In genomic region chr5:148387820-148388219, GRCm38 (mm10) we compare ENCODE assay signal across 13 mouse cellular contexts. TPM values are rescaled to one million over a fixed set of nuclear protein-coding genes. Genes with fewer than 3 reads are reported as not detected.
A peak's percentile ranks its signal among the peaks of the same experiment; 100 is the strongest.
DNase-seq lines count a peak whose midpoint lies in the region; ATAC-seq and TF ChIP-seq lines count a peak whose summit lies in the region.
"Had no signal": no experiment of that assay in that cellular context is flagged by ENCODE, and none has a peak within 500 bp of the region (broad histone marks: within the 10 kb centered on the region; RNA-seq: fewer than 3 reads in every experiment).

No protein-coding gene starts in this region.

- H3K36me3 ChIP-seq in kidney, postnatal 0 days (ENCODE audit: insufficient read depth, low read length): no peaks in the 10 kb centered on the region
- H3K36me3 ChIP-seq in kidney, embryonic 16.5 days (ENCODE audit: insufficient read depth, low read length): no peaks in the 10 kb centered on the region
- peaks cover 2% of the 10 kb centered on the region; the same call in 1 of the 2 replicates for H3K36me3 ChIP-seq in ES-E14 (ENCODE audit: control insufficient read depth, insufficient read depth, low read length, poor library complexity, severe bottlenecking)
- peaks cover 4% of the 10 kb centered on the region for H3K36me3 ChIP-seq in liver, embryonic 14.5 days (replicated peaks; ENCODE audit: control insufficient read depth, insufficient read depth, low read depth)
- H3K36me3 ChIP-seq in hindbrain, embryonic 13.5 days: no peaks in the 10 kb centered on the region

- no peaks in the 10 kb centered on the region for H3K9me3 ChIP-seq in kidney, postnatal 0 days (replicated peaks; ENCODE audit: low read length)
- H3K9me3 ChIP-seq in kidney, embryonic 16.5 days (ENCODE audit: low read length): 0 out of 2 replicates have a peak, but pooled peaks cover 2% of the 10 kb centered on the region
- no peaks in the 10 kb centered on the region for H3K9me3 ChIP-seq in ES-E14 (ENCODE audit: control insufficient read depth, insufficient read depth, low read depth, low read length)
- no peaks in the 10 kb centered on the region for H3K9me3 ChIP-seq in liver, embryonic 14.5 days (ENCODE audit: control insufficient read depth, low read length)
- H3K9me3 ChIP-seq in hindbrain, embryonic 13.5 days: no peaks in the 10 kb centered on the region
- H3K9me3 ChIP-seq: heart, embryonic 15.5 days had no signal

- H3K27me3 ChIP-seq in kidney, postnatal 0 days (ENCODE audit: insufficient read depth, low read length): no peaks in the 10 kb centered on the region
- no peaks in the 10 kb centered on the region for H3K27me3 ChIP-seq in kidney, embryonic 16.5 days (ENCODE audit: insufficient read depth, low read length)
- H3K27me3 ChIP-seq in liver, embryonic 14.5 days (ENCODE audit: control insufficient read depth, insufficient read depth, low read length): no peaks in the 10 kb centered on the region
- H3K27me3 ChIP-seq in hindbrain, embryonic 13.5 days: no peaks in the 10 kb centered on the region
- H3K27me3 ChIP-seq: heart, embryonic 15.5 days had no signal

- no peak overlapping the region; the same call in 1 of the 2 replicates for H3K27ac ChIP-seq in kidney, postnatal 0 days
- H3K27ac ChIP-seq in kidney, embryonic 16.5 days (ENCODE audit: low read length): no peak overlapping the region
- H3K27ac ChIP-seq in ES-E14 (ENCODE audit: insufficient read depth, low read depth, low read length, poor library complexity, severe bottlenecking): no peak overlapping the region
- no peak overlapping the region for H3K27ac ChIP-seq in liver, embryonic 14.5 days
- H3K27ac ChIP-seq in hindbrain, embryonic 13.5 days: no peak overlapping the region
- H3K27ac ChIP-seq: heart, embryonic 15.5 days had no signal

- in situ Hi-C loops in ES-E14 (cut with MboI; ENCODE audit: low sequenced_read_pairs in 2 of 2, unreplicated experiment in 2 of 2): no loop called here

- WGBS in kidney, postnatal 0 days: 94% methylated on average over 2 of the region's 2 CpGs
- WGBS in kidney, embryonic 16.5 days: 94% methylated on average over 2 of the region's 2 CpGs
- 83% methylated on average over 2 of the region's 2 CpGs for WGBS in liver, embryonic 14.5 days (ENCODE audit: insufficient replicate concordance)
- WGBS in hindbrain, embryonic 13.5 days: 100% methylated on average over 2 of the region's 2 CpGs

- H3K4me3 ChIP-seq in kidney, postnatal 0 days (replicated peaks; ENCODE audit: low read depth, low read length): no peak overlapping the region
- no peak overlapping the region for H3K4me3 ChIP-seq in kidney, embryonic 16.5 days (ENCODE audit: low read length)
- H3K4me3 ChIP-seq in ES-E14 (ENCODE audit: insufficient read depth in 1 of 2, low read depth in 1 of 2, low read length in 2 of 2, poor library complexity in 1 of 2, severe bottlenecking in 1 of 2): no peak overlapping the region
- no peak overlapping the region for H3K4me3 ChIP-seq in liver, embryonic 14.5 days (ENCODE audit: insufficient read depth in 1 of 2, low read depth in 2 of 2, low read length in 2 of 2)
- no peak overlapping the region for H3K4me3 ChIP-seq in hindbrain, embryonic 13.5 days
- H3K4me3 ChIP-seq: heart, embryonic 15.5 days; myocyte had no signal

- H3K9ac ChIP-seq in kidney, postnatal 0 days (ENCODE audit: low read depth, low read length): no peak overlapping the region
- H3K9ac ChIP-seq in kidney, embryonic 16.5 days (replicated peaks; ENCODE audit: low read length): no peak overlapping the region
- no peak overlapping the region for H3K9ac ChIP-seq in ES-E14 (ENCODE audit: insufficient read depth, low read depth, low read length, poor library complexity, severe bottlenecking)
- H3K9ac ChIP-seq in liver, embryonic 14.5 days (replicated peaks): no peak overlapping the region
- H3K9ac ChIP-seq in hindbrain, embryonic 13.5 days: no peak overlapping the region
- H3K9ac ChIP-seq: forebrain, postnatal 0 days; heart, embryonic 15.5 days had no signal

- no peak for DNase-seq in kidney, postnatal 0 days (ENCODE audit: low spot score)
- DNase-seq in CD4-positive helper T cell, adult 2 months (ENCODE audit: low read depth, low spot score): peak; percentile 55
- DNase-seq in ES-E14 (ENCODE audit: low read depth, low spot score): no peak
- DNase-seq in liver, embryonic 14.5 days (ENCODE audit: low read depth in 3 of 3, low spot score in 3 of 3): no peak
- no peak for DNase-seq in neural tube, embryonic 10.5 days (ENCODE audit: extremely low spot score, low spot score)
- no peak for DNase-seq in urinary bladder, postnatal 10 days (ENCODE audit: low spot score)
- DNase-seq: forebrain, postnatal 0 days; kidney, adult 8-10 months; layer of hippocampus, postnatal 36 days had no signal

- no peak for TF ChIP-seq EP300 in liver, embryonic 14.5 days (IDR thresholded peaks at IDR 0.05; ENCODE audit: low read depth)

- TF ChIP-seq CTCF in kidney, postnatal 0 days (IDR thresholded peaks at IDR 0.05; ENCODE audit: low read depth): peak; percentile 31; the same call in 1 of the 2 replicates
- TF ChIP-seq CTCF in liver, embryonic 14.5 days (IDR thresholded peaks at IDR 0.05; ENCODE audit: low read depth): peak; percentile 76

- H3K4me1 ChIP-seq in kidney, postnatal 0 days (replicated peaks; ENCODE audit: insufficient read depth, low read length): peaks cover 15% of the 10 kb centered on the region
- peaks cover 19% of the 10 kb centered on the region for H3K4me1 ChIP-seq in kidney, embryonic 16.5 days (ENCODE audit: insufficient read depth, low read length)
- peaks cover 6 to 10% of the 10 kb centered on the region in 2 experiments; a peak in 3 of 4 replicates for H3K4me1 ChIP-seq in ES-E14 (ENCODE audit: control insufficient read depth in 2 of 2, insufficient read depth in 2 of 2, low read length in 2 of 2, poor library complexity in 1 of 2)
- H3K4me1 ChIP-seq in liver, embryonic 14.5 days (replicated peaks; ENCODE audit: control insufficient read depth in 2 of 2, insufficient read depth in 2 of 2, low read length in 1 of 2): peaks cover 19 to 20% of the 10 kb centered on the region in 2 experiments
- peaks cover 19% of the 10 kb centered on the region for H3K4me1 ChIP-seq in hindbrain, embryonic 13.5 days (replicated peaks)

- H3K4me2 ChIP-seq in kidney, postnatal 0 days (ENCODE audit: low read length): no peak overlapping the region
- H3K4me2 ChIP-seq in kidney, embryonic 16.5 days (replicated peaks; ENCODE audit: low read depth, low read length): no peak overlapping the region
- no peak overlapping the region for H3K4me2 ChIP-seq in liver, embryonic 14.5 days (ENCODE audit: low read depth)
- H3K4me2 ChIP-seq in hindbrain, embryonic 13.5 days: no peak overlapping the region
- H3K4me2 ChIP-seq: heart, embryonic 15.5 days had no signal

- no peak for ATAC-seq in kidney, postnatal 0 days (replicated peaks; ENCODE audit: low FRiP score, low read depth)
- ATAC-seq in kidney, embryonic 16.5 days (ENCODE audit: low FRiP score, low TSS enrichment): no peak
- ATAC-seq in liver, embryonic 14.5 days (ENCODE audit: insufficient read depth): no peak
- no peak for ATAC-seq in hindbrain, embryonic 13.5 days (ENCODE audit: low FRiP score)
- ATAC-seq: forebrain, postnatal 0 days had no signal

TF ChIP-seq in ES-E14, 5 proteins besides CTCF, POLR2A, EP300 and RAD21:
- 0 out of 2 replicates have a peak, but pooled peaks have one; percentile 12 for TF ChIP-seq ZNF384 (IDR thresholded peaks at IDR 0.05; ENCODE audit: low read depth, low read length)
- TF ChIP-seq HCFC1 (IDR thresholded peaks at IDR 0.05; ENCODE audit: borderline replicate concordance, insufficient read depth, low read length): no peak

RNA-seq across cellular contexts. Expression of gene Slc7a1, which starts 11.9 kb away (rescaled TPM):
- 12.3 and 12.7 TPM in 2 replicates for polyA plus RNA-seq in kidney, postnatal 0 days (2015; fragmentation: Nextera tagmentation; extraction: Ambion mirVana)
- polyA plus RNA-seq in kidney, embryonic 16.5 days (2015; fragmentation: Nextera tagmentation; extraction: Ambion mirVana): 16.7 and 19.0 TPM in 2 replicates
- 104 and 151 TPM in 2 replicates for total RNA-seq in ES-E14 (2012; rRNA removed)
- 4.7 and 4.8 TPM in 2 replicates for polyA plus RNA-seq in liver, embryonic 14.5 days (2012; rRNA removed)
- 17.7 and 20.3 TPM in 2 replicates for polyA plus RNA-seq in liver, embryonic 14.5 days (2014; fragmentation: Nextera tagmentation; extraction: Ambion mirVana)
- 29.6 and 31.3 TPM in 2 replicates for polyA plus RNA-seq in hindbrain, embryonic 13.5 days (2015; fragmentation: Nextera tagmentation; extraction: Ambion mirVana)
